Mouse (Mus musculus): Measurements from ENCODE around the gene Gm20661. TPM values are rescaled to one million over a fixed set of nuclear protein-coding genes. Genes with fewer than 3 reads are reported as not detected.
"Not testable (repeated sequence)": the region's sequence is repeated elsewhere in the genome, so short reads cannot be mapped to it uniquely, and the experiment has no call there.

The Gm20661 gene
- total RNA-seq, 2 experiments from 2014 or later = 0.42 TPM; not detected in 1

GRCm38 (mm10) chr9:107993013-107993412, 10.2 kb downstream of the Gm20661 start:
- no peak for ATAC-seq (replicated peaks; ENCODE audit: low FRiP score, low TSS enrichment, poor library complexity, severe bottlenecking)

GRCm38 (mm10) chr9:107994464-107994863, 11.6 kb downstream of the Gm20661 start:
- ATAC-seq (replicated peaks; ENCODE audit: low FRiP score, low TSS enrichment, poor library complexity, severe bottlenecking) = no peak

GRCm38 (mm10) chr9:107995513-107995912, 12.7 kb downstream of the Gm20661 start:
- no peak for ATAC-seq (replicated peaks; ENCODE audit: low FRiP score, low TSS enrichment, poor library complexity, severe bottlenecking)

- no peak for ATAC-seq (replicated peaks; ENCODE audit: low FRiP score, low TSS enrichment, poor library complexity, severe bottlenecking)
Observed at GRCm38 (mm10) chr9:107996049-107996448, 13.2 kb downstream of the Gm20661 start, which contains the start of gene Gm20662. TSS of gene Gm20662 (plus strand) at chr9:107996349.

GRCm38 (mm10) chr9:108001922-108002770, 19.3 kb downstream of the Gm20661 start, which contains the start of gene Ip6k1:
TSS of gene Ip6k1 (plus strand) at chr9:108002501.
- peak; percentile 99 for ATAC-seq (replicated peaks; ENCODE audit: low FRiP score, low TSS enrichment, poor library complexity, severe bottlenecking)

- ATAC-seq (replicated peaks; ENCODE audit: low FRiP score, low TSS enrichment, poor library complexity, severe bottlenecking) = peak; percentile 6; the same call in 1 of the 2 replicates
Observed at GRCm38 (mm10) chr9:108002778-108003530, 20.1 kb downstream of the Gm20661 start.

GRCm38 (mm10) chr9:108003531-108003890, 20.7 kb downstream of the Gm20661 start:
- ATAC-seq (replicated peaks; ENCODE audit: low FRiP score, low TSS enrichment, poor library complexity, severe bottlenecking) = no peak

GRCm38 (mm10) chr9:108008041-108008440, 25.2 kb downstream of the Gm20661 start:
- no peak for ATAC-seq (replicated peaks; ENCODE audit: low FRiP score, low TSS enrichment, poor library complexity, severe bottlenecking)

- 0 out of 2 replicates have a peak, but pooled peaks have one; percentile 43 for ATAC-seq (replicated peaks; ENCODE audit: low FRiP score, low TSS enrichment, poor library complexity, severe bottlenecking)
Observed at GRCm38 (mm10) chr9:108010385-108010784, 27.5 kb downstream of the Gm20661 start.

- not testable (repeated sequence) for ATAC-seq (replicated peaks; ENCODE audit: low FRiP score, low TSS enrichment, poor library complexity, severe bottlenecking)
Observed at GRCm38 (mm10) chr9:108013577-108013976, 30.7 kb downstream of the Gm20661 start.

GRCm38 (mm10) chr9:108017127-108017526, 34.3 kb downstream of the Gm20661 start:
- ATAC-seq (replicated peaks; ENCODE audit: low FRiP score, low TSS enrichment, poor library complexity, severe bottlenecking) = no peak

- ATAC-seq (replicated peaks; ENCODE audit: low FRiP score, low TSS enrichment, poor library complexity, severe bottlenecking) = no peak
Observed at GRCm38 (mm10) chr9:108020741-108021140, 37.9 kb downstream of the Gm20661 start.

- no peak for ATAC-seq (replicated peaks; ENCODE audit: low FRiP score, low TSS enrichment, poor library complexity, severe bottlenecking)
Observed at GRCm38 (mm10) chr9:108023216-108023615, 40.4 kb downstream of the Gm20661 start.

GRCm38 (mm10) chr9:108026584-108026983, 43.7 kb downstream of the Gm20661 start:
- no peak for ATAC-seq (replicated peaks; ENCODE audit: low FRiP score, low TSS enrichment, poor library complexity, severe bottlenecking)

- ATAC-seq (replicated peaks; ENCODE audit: low FRiP score, low TSS enrichment, poor library complexity, severe bottlenecking) = no peak
Observed at GRCm38 (mm10) chr9:108027867-108028266, 45.0 kb downstream of the Gm20661 start.

- ATAC-seq (replicated peaks; ENCODE audit: low FRiP score, low TSS enrichment, poor library complexity, severe bottlenecking) = no peak
Observed at GRCm38 (mm10) chr9:108032126-108032525, 49.3 kb downstream of the Gm20661 start.

GRCm38 (mm10) chr9:108035331-108036156, 52.7 kb downstream of the Gm20661 start:
- peak; percentile 59; the same call in 1 of the 2 replicates for ATAC-seq (replicated peaks; ENCODE audit: low FRiP score, low TSS enrichment, poor library complexity, severe bottlenecking)
